In the genomic region with DNA sequence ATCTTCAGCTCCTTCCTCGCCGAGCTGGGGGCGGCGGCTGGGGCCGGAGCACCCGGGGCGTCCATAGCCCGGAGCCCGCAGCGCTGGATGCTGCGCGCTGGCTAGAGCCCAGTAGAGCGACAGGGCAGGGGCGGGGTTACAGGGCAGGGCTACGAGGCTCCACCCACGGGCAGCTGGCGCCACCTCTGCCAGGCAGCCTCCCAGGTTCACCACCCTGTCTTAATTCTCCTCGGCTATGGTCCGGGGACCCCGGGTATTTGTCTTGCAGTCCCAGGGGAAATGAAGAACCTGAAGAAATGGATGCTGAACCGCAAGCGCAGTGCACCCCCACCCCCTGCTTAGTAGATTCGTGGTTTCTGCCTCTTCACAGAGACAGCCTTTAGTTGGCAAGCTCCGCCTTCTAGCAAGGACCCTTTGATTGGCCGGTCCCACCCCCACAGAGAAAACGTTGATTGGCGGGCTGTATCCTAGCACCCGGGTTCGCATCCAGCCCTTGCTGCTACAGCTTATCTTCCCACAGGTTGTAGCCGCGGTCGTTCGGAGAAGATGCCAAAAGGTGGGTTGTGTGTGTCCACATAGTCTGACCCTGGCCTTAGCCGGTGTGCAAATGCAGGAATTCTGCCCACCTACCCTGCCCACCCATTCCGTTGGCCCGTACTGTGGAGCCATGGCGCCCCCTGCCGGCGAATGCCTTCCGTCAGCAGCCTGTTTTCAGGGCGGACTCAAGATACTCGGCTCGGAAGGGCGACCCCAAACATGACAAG, we compare ENCODE assay signal across 8 mouse cellular contexts. TPM values are rescaled to one million over a fixed set of nuclear protein-coding genes. Genes with fewer than 3 reads are reported as not detected.
A peak's percentile ranks its signal among the peaks of the same experiment; 100 is the strongest.
DNase-seq lines count a peak whose midpoint lies in the region; ATAC-seq and TF ChIP-seq lines count a peak whose summit lies in the region.

Rhof (minus strand) TSS at position 385 of the 764 bp plus-strand sequence.

- H3K9ac ChIP-seq in embryonic facial prominence, embryonic 11.5 days (replicated peaks; ENCODE audit: low read length): peak within 1 kb of the TSS; percentile 51
- H3K9ac ChIP-seq in limb, embryonic 12.5 days (replicated peaks): peak within 1 kb of the TSS; percentile 53; the same call in 1 of the 2 replicates
- peak within 1 kb of the TSS; percentile 61 for H3K9ac ChIP-seq in midbrain, embryonic 13.5 days (replicated peaks)

- peak; percentile 41; the same call in 1 of the 2 replicates for ATAC-seq in embryonic facial prominence, embryonic 11.5 days (replicated peaks; ENCODE audit: insufficient number of reproducible peaks, low FRiP score, low TSS enrichment, low read depth)
- peak; percentile 45; the same call in 1 of the 2 replicates for ATAC-seq in limb, embryonic 12.5 days (ENCODE audit: insufficient number of reproducible peaks, insufficient read depth, low FRiP score, low TSS enrichment, low read depth)
- peak; percentile 47 for ATAC-seq in midbrain, embryonic 13.5 days

- peaks cover 21% of the 10 kb centered on the region for H3K4me1 ChIP-seq in embryonic facial prominence, embryonic 11.5 days (ENCODE audit: control insufficient read depth, insufficient read depth, low read length)
- H3K4me1 ChIP-seq in limb, embryonic 12.5 days (replicated peaks): peaks cover 65% of the 10 kb centered on the region
- peaks cover 62% of the 10 kb centered on the region for H3K4me1 ChIP-seq in midbrain, embryonic 13.5 days (replicated peaks)
- peaks cover 32% of the 10 kb centered on the region; the same call in 1 of the 2 replicates for H3K4me1 ChIP-seq in spleen, adult 2 months (ENCODE audit: control insufficient read depth, insufficient read depth, insufficient read length)

- peak; percentile 96 for TF ChIP-seq CTCF in spleen, adult 2 months (IDR thresholded peaks at IDR 0.05; ENCODE audit: extremely low read depth, insufficient read depth, insufficient read length, insufficient replicate concordance)

- H3K4me2 ChIP-seq in embryonic facial prominence, embryonic 11.5 days (ENCODE audit: low read depth, low read length): peak within 1 kb of the TSS; percentile 74
- peak within 1 kb of the TSS; percentile 100 for H3K4me2 ChIP-seq in limb, embryonic 12.5 days
- H3K4me2 ChIP-seq in midbrain, embryonic 13.5 days (replicated peaks): peak within 1 kb of the TSS; percentile 97

- peak within 1 kb of the TSS; percentile 16 for H3K27ac ChIP-seq in embryonic facial prominence, embryonic 11.5 days (replicated peaks; ENCODE audit: low read depth, low read length)
- H3K27ac ChIP-seq in limb, embryonic 12.5 days: peak within 1 kb of the TSS; percentile 100
- H3K27ac ChIP-seq in midbrain, embryonic 13.5 days: peak within 1 kb of the TSS; percentile 100
- peak within 1 kb of the TSS; percentile 85 for H3K27ac ChIP-seq in spleen, adult 2 months (ENCODE audit: insufficient read depth, low read length)

- DNase-seq in ovary, adult 18-20 months (ENCODE audit: low spot score): peak; percentile 56
- no peak for DNase-seq in ovary, postnatal 14 days (ENCODE audit: low spot score)
- peak; percentile 72 for DNase-seq in embryonic facial prominence, embryonic 11.5 days (ENCODE audit: low spot score)
- peak; percentile 98 for DNase-seq in heart, adult 11 months
- DNase-seq in kidney, adult 11 months: peak; percentile 83
- DNase-seq in spleen, adult 2 months (ENCODE audit: low read depth in 1 of 2, low spot score in 2 of 2): peak; percentile 92 to 95

- WGBS in embryonic facial prominence, embryonic 11.5 days: 2% methylated on average over 44 of the region's 44 CpGs
- WGBS in limb, embryonic 12.5 days: 3% methylated on average over 44 of the region's 44 CpGs
- WGBS in midbrain, embryonic 13.5 days: 3% methylated on average over 42 of the region's 44 CpGs
- WGBS in spleen, adult 2 months: 1% methylated on average over 44 of the region's 44 CpGs

- H3K9me3 ChIP-seq in embryonic facial prominence, embryonic 11.5 days (replicated peaks; ENCODE audit: control insufficient read depth, low read length): no peaks in the 10 kb centered on the region
- H3K9me3 ChIP-seq in limb, embryonic 12.5 days: no peaks in the 10 kb centered on the region
- H3K9me3 ChIP-seq in midbrain, embryonic 13.5 days: no peaks in the 10 kb centered on the region

- peak within 1 kb of the TSS; percentile 27 for H3K4me3 ChIP-seq in embryonic facial prominence, embryonic 11.5 days (ENCODE audit: low read depth, low read length)
- peak within 1 kb of the TSS; percentile 39 for H3K4me3 ChIP-seq in limb, embryonic 12.5 days (replicated peaks)
- H3K4me3 ChIP-seq in midbrain, embryonic 13.5 days (replicated peaks): peak within 1 kb of the TSS; percentile 96
- peak within 1 kb of the TSS; percentile 87 for H3K4me3 ChIP-seq in spleen, adult 2 months (ENCODE audit: extremely low read depth, insufficient read depth, insufficient read length)

- peak; percentile 81 for TF ChIP-seq POLR2A in spleen, adult 2 months (IDR thresholded peaks at IDR 0.05; ENCODE audit: low read depth, low read length)

- no peaks in the 10 kb centered on the region for H3K36me3 ChIP-seq in embryonic facial prominence, embryonic 11.5 days (replicated peaks; ENCODE audit: control insufficient read depth, insufficient read depth, low read depth, low read length)
- peaks cover 62% of the 10 kb centered on the region for H3K36me3 ChIP-seq in limb, embryonic 12.5 days
- H3K36me3 ChIP-seq in midbrain, embryonic 13.5 days: peaks cover 67% of the 10 kb centered on the region
- H3K36me3 ChIP-seq in spleen, adult 2 months (ENCODE audit: control insufficient read depth, insufficient read depth, low read length): peaks cover 31% of the 10 kb centered on the region

- H3K27me3 ChIP-seq in embryonic facial prominence, embryonic 11.5 days (ENCODE audit: control insufficient read depth, insufficient read depth, low read length): no peaks in the 10 kb centered on the region
- H3K27me3 ChIP-seq in limb, embryonic 12.5 days: no peaks in the 10 kb centered on the region
- no peaks in the 10 kb centered on the region for H3K27me3 ChIP-seq in midbrain, embryonic 13.5 days
- H3K27me3 ChIP-seq in spleen, adult 2 months (ENCODE audit: control insufficient read depth, insufficient read depth, low read length): no peaks in the 10 kb centered on the region

RNA-seq across cellular contexts. Expression of gene Rhof, which starts in this region (rescaled TPM):
- polyA plus RNA-seq in embryonic facial prominence, embryonic 11.5 days (2014; fragmentation: Nextera tagmentation; extraction: Ambion mirVana): 1.6 and 2.0 TPM in 2 replicates
- polyA plus RNA-seq in limb, embryonic 12.5 days (2016; fragmentation: Nextera tagmentation; extraction: Ambion mirVana): 2.9 and 3.0 TPM in 2 replicates
- polyA plus RNA-seq in midbrain, embryonic 13.5 days (2015; fragmentation: Nextera tagmentation; extraction: Ambion mirVana): 2.6 and 3.3 TPM in 2 replicates
- 70.7 and 72.5 TPM in 2 replicates for polyA plus RNA-seq in spleen, adult 2 months (2012; rRNA removed)

Comparison
In these comparisons a context has a peak if more than half of its experiments do, and no peak if none do; other contexts are left out.
1. RNA of gene Rhof (polyA plus RNA-seq): 70.7 to 72.5 TPM in spleen, adult 2 months; 2.6 to 3.3 TPM in midbrain, embryonic 13.5 days, 2.9 to 3.0 TPM in limb, embryonic 12.5 days and 1.6 to 2.0 TPM in embryonic facial prominence, embryonic 11.5 days; every median in the first group is over 10 times any median in the second.
2. H3K27ac ChIP-seq: peak in every context shown above with its lines; median percentile 100 in limb, embryonic 12.5 days; 100 in midbrain, embryonic 13.5 days; 85 in spleen, adult 2 months; 16 in embryonic facial prominence, embryonic 11.5 days.
3. H3K4me3 ChIP-seq: peak in every context shown above with its lines; median percentile 96 in midbrain, embryonic 13.5 days; 87 in spleen, adult 2 months; 39 in limb, embryonic 12.5 days; 27 in embryonic facial prominence, embryonic 11.5 days.
4. Peak in every context shown above with its lines, with median percentiles within 50 percentile points of each other: ATAC-seq, H3K4me2 ChIP-seq and H3K9ac ChIP-seq.